Mouse (Mus musculus) kidney, embryonic 16.5 days (tissue): ENCODE results near the gene Zfp738. TPM values are rescaled to one million over a fixed set of nuclear protein-coding genes. Genes with fewer than 3 reads are reported as not detected.
A peak's percentile ranks its signal among the peaks of the same experiment; 100 is the strongest.
"Not testable (repeated sequence)": the region's sequence is repeated elsewhere in the genome, so short reads cannot be mapped to it uniquely, and the experiment has no call there.

Experiments used
- ATAC-seq: fragments of 200-750 bp; cut with Nextera tagmentation; 2 replicates; pipeline ENCODE4 v1.8.0; 2017; ENCODE audit warnings: moderate TSS enrichment; ENCODE audit not compliant: low FRiP score, low TSS enrichment
- H3K27ac ChIP-seq: fragments of 300-500 bp; sonication (generic); 2 replicates; pipeline ENCODE4 v1.5.1; 2014; ENCODE audit warnings: low read length
- H3K27me3 ChIP-seq: fragments of 300-500 bp; sonication (generic); 2 replicates; pipeline ENCODE4 v1.6.1; 2014; ENCODE audit warnings: low read length, control low read depth, mixed read lengths; ENCODE audit not compliant: insufficient read depth
- H3K36me3 ChIP-seq: fragments of 300-500 bp; sonication (generic); 2 replicates; pipeline ENCODE4 v1.6.1; 2014; ENCODE audit warnings: low read length, control low read depth, mixed read lengths; ENCODE audit not compliant: insufficient read depth
- H3K4me1 ChIP-seq: fragments of 300-500 bp; sonication (generic); 2 replicates; pipeline ENCODE4 v1.6.1; 2014; ENCODE audit warnings: low read length, control low read depth, mixed read lengths; ENCODE audit not compliant: insufficient read depth
- H3K4me2 ChIP-seq: fragments of 300-500 bp; sonication (generic); replicated peaks from 2 replicates; pipeline ENCODE4 v1.6.1; 2014; ENCODE audit warnings: low read depth, low read length
- H3K4me3 ChIP-seq: fragments of 300-500 bp; sonication (generic); 2 replicates; pipeline ENCODE4 v1.5.1; 2014; ENCODE audit warnings: mild to moderate bottlenecking, low read length
- H3K9ac ChIP-seq: fragments of 300-500 bp; sonication (generic); replicated peaks from 2 replicates; pipeline ENCODE4 v1.6.1; 2014; ENCODE audit warnings: low read length
- H3K9me3 ChIP-seq: fragments of 300-500 bp; sonication (generic); 2 replicates; pipeline ENCODE4 v1.6.1; 2016; ENCODE audit warnings: low read length, control low read depth
- WGBS: fragments of 180-500 bp; shearing (Covaris S2); extraction: QIAGEN DNeasy Blood & Tissue Kit; methylation state at CpG from one replicate; pipeline ENCODE4 v1.1.7; 2014; 5-methylcytosine and 5-hydroxymethylcytosine counted together
- polyA plus RNA-seq: library from polyadenylated mRNA; unstranded; fragments of >200 nt; fragmentation: Nextera tagmentation; extraction: Ambion mirVana; gene quantifications from 2 replicates; pipeline ENCODE4 v1.2.1, GENCODE M21; 2015

Gene Zfp738
- polyA plus RNA-seq: 11.0 and 13.4 TPM in 2 replicates

- Histone ChIP-seq H3K36me3 (no peaks in the 10 kb centered on the region), H3K4me2 (no peak within 1 kb of the TSS), H3K9me3 (no peaks in the 10 kb centered on the region), H3K4me3 (no peak within 1 kb of the TSS), H3K27ac (no peak within 1 kb of the TSS), H3K9ac (no peak within 1 kb of the TSS), H3K4me1 (peaks cover 3% of the 10 kb centered on the region; the same call in 1 of the 2 replicates), H3K27me3 (no peaks in the 10 kb centered on the region)
- WGBS: 85% methylated on average over 4 of the region's 4 CpGs
- ATAC-seq: no peak
Observed at GRCm38 (mm10) chr13:67686971-67687370, at the start of gene Zfp738. Zfp738 (minus strand) TSS chr13:67687071.

DNA sequence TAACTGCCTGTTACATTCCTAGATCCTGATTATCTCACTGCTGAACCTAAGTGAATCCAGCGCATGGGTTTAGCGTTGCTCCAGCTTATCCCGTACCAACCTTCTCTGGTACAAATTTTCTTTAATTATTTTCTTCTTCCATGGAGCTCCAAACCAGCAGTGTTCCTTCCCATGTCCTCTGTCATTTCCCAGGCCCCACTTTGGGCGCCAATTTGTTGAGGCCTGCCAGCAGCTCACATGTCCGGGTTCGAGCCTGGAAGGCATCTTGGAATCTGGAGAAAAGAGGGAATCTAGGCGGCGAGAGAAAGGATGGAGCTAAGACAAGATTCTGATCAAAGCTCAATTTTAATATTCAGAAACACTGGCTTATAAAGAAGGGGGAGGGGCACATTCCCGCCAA is 47.5 kb upstream of the Zfp738 start:
- H3K36me3 ChIP-seq, H3K27ac ChIP-seq, H3K4me2 ChIP-seq, H3K27me3 ChIP-seq, H3K9ac ChIP-seq, H3K4me1 ChIP-seq, H3K4me3 ChIP-seq, ATAC-seq: not testable (repeated sequence)
- H3K9me3 ChIP-seq: peaks cover 18% of the 10 kb centered on the region
- 93% methylated on average over 9 of the region's 9 CpGs for WGBS

DNA sequence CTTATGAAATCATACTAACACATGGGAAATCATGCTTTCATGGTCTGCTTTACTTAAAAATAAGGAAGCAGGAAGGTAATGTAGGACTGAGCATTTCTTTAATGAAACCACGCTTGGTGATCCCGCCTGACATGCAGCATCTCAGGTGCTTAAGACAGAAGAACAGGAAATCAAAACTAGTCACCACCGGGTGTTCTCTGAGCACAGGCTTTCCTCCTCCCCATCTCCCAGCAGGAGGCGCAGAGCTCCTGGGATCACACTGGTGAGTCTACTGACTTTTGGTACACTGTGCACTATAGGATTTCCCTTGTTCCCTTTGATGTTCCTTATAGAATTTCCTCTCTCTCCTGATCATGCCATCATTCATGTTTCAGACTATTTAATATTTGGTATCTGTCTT is 42.6 kb upstream of the Zfp738 start:
- not testable (repeated sequence) for H3K27ac ChIP-seq, H3K27me3 ChIP-seq, H3K36me3 ChIP-seq
- WGBS: 33% methylated on average over 4 of the region's 4 CpGs
- Histone ChIP-seq H3K4me2 (peak overlapping the region; percentile 62), H3K4me3 (peak overlapping the region; percentile 66), H3K9ac (peak overlapping the region; percentile 75), H3K9me3 (peaks cover 12% of the 10 kb centered on the region), H3K4me1 (0 out of 2 replicates have a peak, but pooled peaks cover 15% of the 10 kb centered on the region)
- peak; percentile 92 for ATAC-seq

- 5% methylated on average over 18 of the region's 21 CpGs for WGBS
- 0 out of 2 replicates have a peak, but pooled peaks cover under 1% of the 10 kb centered on the region for H3K36me3 ChIP-seq
- peak within 1 kb of the TSS; percentile 66 for H3K4me3 ChIP-seq
- 0 out of 2 replicates have a peak, but pooled peaks cover 15% of the 10 kb centered on the region for H3K4me1 ChIP-seq
- peak; percentile 90 for ATAC-seq
- H3K4me2 ChIP-seq: peak within 1 kb of the TSS; percentile 62
- H3K9me3 ChIP-seq: peaks cover 6% of the 10 kb centered on the region
- peak within 1 kb of the TSS; percentile 75 for H3K9ac ChIP-seq
- no peaks in the 10 kb centered on the region for H3K27me3 ChIP-seq
- peak within 1 kb of the TSS; percentile 39; the same call in 1 of the 2 replicates for H3K27ac ChIP-seq
Observed at GRCm38 (mm10) chr13:67728641-67729318, 41.9 kb upstream of the Zfp738 start, which contains the start of gene Zfp65. Zfp65 (minus strand) TSS chr13:67729173.

DNA sequence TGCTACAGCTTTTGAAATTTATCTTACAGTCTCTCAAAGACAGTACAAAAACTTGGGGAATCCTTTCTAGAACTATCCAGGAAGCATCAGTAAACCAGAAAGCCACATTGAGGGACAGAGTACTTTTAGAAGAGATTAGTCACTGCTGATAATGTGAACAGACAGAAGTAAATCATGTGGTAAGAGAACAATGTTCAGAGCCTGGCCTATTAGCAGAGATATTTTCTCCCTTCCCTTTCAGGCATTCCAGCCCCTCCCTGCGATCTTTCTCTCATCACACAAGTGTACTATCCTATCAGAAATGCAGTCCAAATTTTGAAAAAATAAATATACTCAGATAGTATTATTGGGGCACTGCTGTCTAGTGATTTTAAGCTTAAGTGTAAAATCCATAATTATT is 41.2 kb upstream of the Zfp738 start:
- no peaks in the 10 kb centered on the region for H3K36me3 ChIP-seq
- peak overlapping the region; percentile 66 for H3K4me3 ChIP-seq
- H3K9me3 ChIP-seq: 0 out of 2 replicates have a peak, but pooled peaks cover 3% of the 10 kb centered on the region
- H3K4me2 ChIP-seq: peak overlapping the region; percentile 62
- peaks cover 18% of the 10 kb centered on the region; the same call in 1 of the 2 replicates for H3K4me1 ChIP-seq
- no peak overlapping the region for H3K9ac ChIP-seq
- 84% methylated on average over 1 of the region's 1 CpGs for WGBS
- H3K27me3 ChIP-seq: no peaks in the 10 kb centered on the region
- H3K27ac ChIP-seq: no peak overlapping the region
- ATAC-seq: no peak

GRCm38 (mm10) chr13:67725331-67725730 is 38.5 kb upstream of the Zfp738 start:
- H3K27ac ChIP-seq, H3K9me3 ChIP-seq, ATAC-seq, H3K4me3 ChIP-seq, H3K36me3 ChIP-seq, H3K27me3 ChIP-seq, H3K9ac ChIP-seq, H3K4me2 ChIP-seq: not testable (repeated sequence)
- 80% methylated on average over 2 of the region's 2 CpGs for WGBS
- H3K4me1 ChIP-seq: peaks cover 20% of the 10 kb centered on the region; the same call in 1 of the 2 replicates

DNA sequence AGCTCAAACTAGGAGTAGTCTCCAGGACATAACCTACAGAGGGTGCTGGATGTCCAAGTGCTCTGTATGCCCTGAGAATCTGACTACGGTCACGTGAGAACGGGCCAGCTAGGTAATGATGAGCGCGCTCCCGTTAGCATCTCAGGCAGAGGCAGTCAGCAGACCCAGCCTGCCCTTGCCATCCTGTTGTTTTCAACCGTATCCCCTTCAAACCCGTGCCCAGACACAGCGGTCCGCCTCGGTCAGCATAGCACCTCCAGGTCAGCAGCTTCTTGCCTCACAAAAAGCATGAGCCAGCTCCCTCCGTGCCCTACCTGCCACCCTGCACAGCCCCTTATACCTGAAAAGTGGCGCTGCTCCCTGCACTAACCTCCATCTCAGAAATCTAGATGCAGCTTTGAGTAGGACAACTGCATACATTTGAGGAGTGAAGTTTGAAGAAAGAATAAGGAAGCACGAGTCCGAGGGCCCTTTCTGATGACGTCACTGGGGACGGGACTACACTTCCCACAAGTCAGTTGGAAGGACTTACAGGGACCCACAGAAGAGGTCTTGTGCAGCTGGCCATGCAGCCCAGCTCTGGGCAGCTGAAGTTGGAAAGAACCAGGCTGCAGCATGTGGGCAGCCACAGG is 37.1 kb upstream of the Zfp738 start:
- Histone ChIP-seq H3K27ac (peak overlapping the region; percentile 66), H3K4me1 (peaks cover 15% of the 10 kb centered on the region; the same call in 1 of the 2 replicates)

GRCm38 (mm10) chr13:67683841-67684240 is 3.0 kb downstream of the Zfp738 start:
- H3K27ac ChIP-seq, H3K4me1 ChIP-seq, H3K27me3 ChIP-seq, H3K36me3 ChIP-seq, H3K9ac ChIP-seq, H3K9me3 ChIP-seq: not testable (repeated sequence)
- Histone ChIP-seq H3K4me2 (peak overlapping the region; percentile 49), H3K4me3 (peak overlapping the region; percentile 85)
- whole genome bisulfite sequencing: 86% methylated on average over 2 of the region's 2 CpGs
- ATAC-seq: peak; percentile 52; the same call in 1 of the 2 replicates

More for the DNA sequence above, 37.1 kb upstream of the Zfp738 start:
- H3K4me2 ChIP-seq: peak overlapping the region; percentile 67
- no peaks in the 10 kb centered on the region for H3K27me3 ChIP-seq
- under 1% methylated on average over 17 of the region's 17 CpGs for WGBS
- peak; percentile 97 for ATAC-seq
- H3K4me3 ChIP-seq: peak overlapping the region; percentile 96
- H3K9ac ChIP-seq: peak overlapping the region; percentile 87
- no peaks in the 10 kb centered on the region for H3K9me3 ChIP-seq
- no peaks in the 10 kb centered on the region for H3K36me3 ChIP-seq

- peak overlapping the region; percentile 85 for H3K4me3 ChIP-seq
- H3K9me3 ChIP-seq, H3K27ac ChIP-seq, H3K4me1 ChIP-seq, H3K36me3 ChIP-seq, H3K27me3 ChIP-seq: not testable (repeated sequence)
- H3K4me2 ChIP-seq: peak overlapping the region; percentile 72
- WGBS: 11% methylated on average over 16 of the region's 16 CpGs
- ATAC-seq: peak; percentile 100
- H3K9ac ChIP-seq: peak overlapping the region; percentile 89
Observed at GRCm38 (mm10) chr13:67682959-67683735, 3.7 kb downstream of the Zfp738 start.
